Mouse (Mus musculus): ENCODE data around the gene Ppp4r3a.

The Ppp4r3a gene

GRCm38 (mm10) chr12:100993146-100993545 lies 90.4 kb downstream of the Ppp4r3a start:
- DNase-seq (ENCODE audit: low spot score in 2 of 2), result no peak

- DNase-seq (ENCODE audit: low spot score in 2 of 2), result no peak
Observed at GRCm38 (mm10) chr12:100992505-100992904, 91.0 kb downstream of the Ppp4r3a start.

- DNase-seq (ENCODE audit: low spot score in 2 of 2), result no peak
Observed at GRCm38 (mm10) chr12:100991119-100991518, 92.4 kb downstream of the Ppp4r3a start.

GRCm38 (mm10) chr12:100990291-100990690 lies 93.2 kb downstream of the Ppp4r3a start:
- DNase-seq (ENCODE audit: low spot score in 2 of 2), result no peak

GRCm38 (mm10) chr12:100989780-100990288 lies 93.7 kb downstream of the Ppp4r3a start:
- no peak for DNase-seq (ENCODE audit: low spot score in 2 of 2)
